Mouse (Mus musculus) cerebellum, adult (tissue): ENCODE measurements around the gene Mpeg1.

Source experiments
- ATAC-seq: cut with Nextera tagmentation; 2 replicates; pipeline ENCODE4 v1.9.2; 2017; ENCODE audit warnings: mild to moderate bottlenecking, moderate library complexity, mixed read lengths; ENCODE audit not compliant: insufficient number of reproducible peaks, low FRiP score, low TSS enrichment

The Mpeg1 gene

GRCm38 (mm10) chr19:12489675-12490570, 29.3 kb downstream of the Mpeg1 start:
- no peak for ATAC-seq

GRCm38 (mm10) chr19:12491636-12492035, 31.1 kb downstream of the Mpeg1 start:
- no peak for ATAC-seq

GRCm38 (mm10) chr19:12493453-12494186, 33.0 kb downstream of the Mpeg1 start:
- no peak for ATAC-seq

- ATAC-seq = no peak
These were observed 33.5 kb downstream of the Mpeg1 start for GRCm38 (mm10) chr19:12494187-12494458.

GRCm38 (mm10) chr19:12494972-12495535, 34.5 kb downstream of the Mpeg1 start:
- no peak for ATAC-seq

- no peak for ATAC-seq
These were observed 35.7 kb downstream of the Mpeg1 start for GRCm38 (mm10) chr19:12496241-12496640.

GRCm38 (mm10) chr19:12497909-12498308, 37.3 kb downstream of the Mpeg1 start:
- ATAC-seq = no peak

- no peak for ATAC-seq
These were observed 37.7 kb downstream of the Mpeg1 start for GRCm38 (mm10) chr19:12498321-12498720.

GRCm38 (mm10) chr19:12498941-12499340, 38.4 kb downstream of the Mpeg1 start:
- ATAC-seq = no peak

- no peak for ATAC-seq
These were observed 38.9 kb downstream of the Mpeg1 start for GRCm38 (mm10) chr19:12499485-12499884.

- no peak; the same call in 1 of the 2 replicates for ATAC-seq
These were observed 39.5 kb downstream of the Mpeg1 start for GRCm38 (mm10) chr19:12500124-12500523.

- ATAC-seq = peak; percentile 65
These were observed 40.3 kb downstream of the Mpeg1 start for GRCm38 (mm10) chr19:12500881-12501311.

GRCm38 (mm10) chr19:12501370-12502347, 41.1 kb downstream of the Mpeg1 start, which contains the start of gene Dtx4:
TSS of gene Dtx4 (minus strand) at chr19:12501454.
- peak; percentile 91 for ATAC-seq

GRCm38 (mm10) chr19:12502756-12503155, 42.2 kb downstream of the Mpeg1 start:
- ATAC-seq = no peak

- no peak for ATAC-seq
These were observed 54.0 kb downstream of the Mpeg1 start for GRCm38 (mm10) chr19:12514621-12515020.
